Mouse (Mus musculus): ENCODE measurements around the gene Caprin1. TPM values are rescaled to one million over a fixed set of nuclear protein-coding genes. Genes with fewer than 3 reads are reported as not detected.
A peak's percentile ranks its signal among the peaks of the same experiment; 100 is the strongest.

Gene Caprin1
- 10 to 100 TPM; 92.9 to 94.5 TPM for total RNA-seq (2021)
- long read RNA-seq, experiment 1, full-length matches to known transcripts = 60 of 84 reads
- long read RNA-seq, experiment 1, partial matches to known transcripts = 14 of 84 reads
- long read RNA-seq, experiment 1, other reads (novel, unspliced or antisense) = 10 of 84 reads
- long read RNA-seq, experiment 2, full-length matches to known transcripts = 31 of 61 reads
- long read RNA-seq, experiment 2, partial matches to known transcripts = 27 of 61 reads
- long read RNA-seq, experiment 2, other reads (novel, unspliced or antisense) = 3 of 61 reads

- DNase-seq (ENCODE audit: low spot score) = peak; percentile 92
Measured at GRCm38 (mm10) chr2:103797491-103798009, at the start of gene Caprin1. Gene Caprin1, minus strand, starts transcription at chr2:103797649.

GRCm38 (mm10) chr2:103846875-103847274 is 49.4 kb upstream of the Caprin1 start:
- DNase-seq (ENCODE audit: low spot score) = no peak

GRCm38 (mm10) chr2:103846271-103846670 is 48.8 kb upstream of the Caprin1 start:
- DNase-seq (ENCODE audit: low spot score) = no peak

GRCm38 (mm10) chr2:103844016-103844415 is 46.6 kb upstream of the Caprin1 start:
- DNase-seq (ENCODE audit: low spot score) = no peak

- no peak for DNase-seq (ENCODE audit: low spot score)
Measured at GRCm38 (mm10) chr2:103843321-103843720, 45.9 kb upstream of the Caprin1 start.

- no peak for DNase-seq (ENCODE audit: low spot score)
Measured at GRCm38 (mm10) chr2:103842299-103842698, 44.9 kb upstream of the Caprin1 start.

GRCm38 (mm10) chr2:103838483-103838882 is 41.0 kb upstream of the Caprin1 start:
- DNase-seq (ENCODE audit: low spot score) = no peak

- no peak for DNase-seq (ENCODE audit: low spot score)
Measured at GRCm38 (mm10) chr2:103837166-103837565, 39.7 kb upstream of the Caprin1 start.

GRCm38 (mm10) chr2:103835614-103836395 is 38.4 kb upstream of the Caprin1 start:
- DNase-seq (ENCODE audit: low spot score) = no peak

GRCm38 (mm10) chr2:103833816-103834445 is 36.5 kb upstream of the Caprin1 start:
- no peak for DNase-seq (ENCODE audit: low spot score)

GRCm38 (mm10) chr2:103832899-103833298 is 35.5 kb upstream of the Caprin1 start:
- no peak for DNase-seq (ENCODE audit: low spot score)

GRCm38 (mm10) chr2:103828900-103829299 is 31.5 kb upstream of the Caprin1 start:
- no peak for DNase-seq (ENCODE audit: low spot score)

GRCm38 (mm10) chr2:103824916-103825315 is 27.5 kb upstream of the Caprin1 start:
- no peak for DNase-seq (ENCODE audit: low spot score)

GRCm38 (mm10) chr2:103822560-103822959 is 25.1 kb upstream of the Caprin1 start:
- DNase-seq (ENCODE audit: low spot score) = no peak

- DNase-seq (ENCODE audit: low spot score) = no peak
Measured at GRCm38 (mm10) chr2:103817145-103817895, 19.9 kb upstream of the Caprin1 start.

GRCm38 (mm10) chr2:103815976-103816375 is 18.5 kb upstream of the Caprin1 start:
- DNase-seq (ENCODE audit: low spot score) = no peak

- DNase-seq (ENCODE audit: low spot score) = no peak
Measured at GRCm38 (mm10) chr2:103811465-103812191, 14.2 kb upstream of the Caprin1 start.

GRCm38 (mm10) chr2:103810412-103810811 is 13.0 kb upstream of the Caprin1 start:
- DNase-seq (ENCODE audit: low spot score) = no peak

GRCm38 (mm10) chr2:103808466-103808865 is 11.0 kb upstream of the Caprin1 start:
- no peak for DNase-seq (ENCODE audit: low spot score)

- no peak for DNase-seq (ENCODE audit: low spot score)
Measured at GRCm38 (mm10) chr2:103803770-103804530, 6.5 kb upstream of the Caprin1 start.

Data from gastrocnemius, adult 18-20 months (tissue).